Mouse (Mus musculus) hindbrain, embryonic 12.5 days (tissue): ENCODE data around the gene Gm17622. TPM values are rescaled to one million over a fixed set of nuclear protein-coding genes. Genes with fewer than 3 reads are reported as not detected.

Experiments used
- ATAC-seq: fragments of 200-750 bp; cut with Nextera tagmentation; 2 replicates; pipeline ENCODE4 v1.8.0; 2017; ENCODE audit warnings: moderate TSS enrichment; ENCODE audit not compliant: low FRiP score
- H3K27ac ChIP-seq: fragments of 300-500 bp; sonication (generic); 2 replicates; pipeline ENCODE4 v1.5.1; 2016; ENCODE audit warnings: mild to moderate bottlenecking
- H3K27me3 ChIP-seq: fragments of 300-500 bp; sonication (generic); 2 replicates; pipeline ENCODE4 v1.6.1; 2016; ENCODE audit warnings: mild to moderate bottlenecking
- H3K36me3 ChIP-seq: fragments of 300-500 bp; sonication (generic); 2 replicates; pipeline ENCODE4 v1.6.1; 2016; ENCODE audit warnings: mild to moderate bottlenecking
- H3K4me1 ChIP-seq: fragments of 300-500 bp; sonication (generic); 2 replicates; pipeline ENCODE4 v1.6.1; 2016
- H3K4me2 ChIP-seq: fragments of 300-500 bp; sonication (generic); replicated peaks from 2 replicates; pipeline ENCODE4 v1.6.1; 2016; ENCODE audit warnings: mild to moderate bottlenecking
- H3K4me3 ChIP-seq: fragments of 300-500 bp; sonication (generic); 2 replicates; pipeline ENCODE4 v1.5.1; 2016; ENCODE audit warnings: mild to moderate bottlenecking
- H3K9ac ChIP-seq: fragments of 300-500 bp; sonication (generic); 2 replicates; pipeline ENCODE4 v1.6.1; 2016; ENCODE audit warnings: mild to moderate bottlenecking, moderate library complexity
- H3K9me3 ChIP-seq: fragments of 300-500 bp; sonication (generic); replicated peaks from 2 replicates; pipeline ENCODE4 v1.6.1; 2016; ENCODE audit warnings: mild to moderate bottlenecking
- WGBS: fragments of 180-500 bp; shearing (Covaris S2); methylation state at CpG from one replicate; pipeline ENCODE4 v1.1.7; 2016; 5-methylcytosine and 5-hydroxymethylcytosine counted together
- polyA plus RNA-seq: library from polyadenylated mRNA; unstranded; fragments of >200 nt; fragmentation: Nextera tagmentation; extraction: Ambion mirVana; gene quantifications from 2 replicates; pipeline ENCODE4 v1.2.1, GENCODE M21; 2016

Gene Gm17622
- polyA plus RNA-seq = not detected in 2 replicates

- Histone ChIP-seq H3K27ac (no peak within 1 kb of the TSS), H3K4me3 (no peak within 1 kb of the TSS), H3K9ac (no peak within 1 kb of the TSS), H3K27me3 (no peaks in the 10 kb centered on the region), H3K4me1 (no peaks in the 10 kb centered on the region), H3K36me3 (0 out of 2 replicates have a peak, but pooled peaks cover 3% of the 10 kb centered on the region), H3K9me3 (no peaks in the 10 kb centered on the region), H3K4me2 (no peak within 1 kb of the TSS)
- WGBS = 93% methylated on average over 3 of the region's 3 CpGs
- ATAC-seq = no peak
Measured at GRCm38 (mm10) chr13:96490433-96490832, at the start of gene Gm17622. TSS of gene Gm17622 (plus strand) at chr13:96490733.

GRCm38 (mm10) chr13:96450205-96450856, 40.2 kb upstream of the Gm17622 start:
- H3K27ac ChIP-seq = no peak overlapping the region
- H3K27me3 ChIP-seq = no peaks in the 10 kb centered on the region
- H3K4me3 ChIP-seq = no peak overlapping the region
- H3K9ac ChIP-seq = no peak overlapping the region
- H3K4me2 ChIP-seq = no peak overlapping the region
- no peak for ATAC-seq
- H3K4me1 ChIP-seq = no peaks in the 10 kb centered on the region
- H3K36me3 ChIP-seq = no peaks in the 10 kb centered on the region
- H3K9me3 ChIP-seq = no peaks in the 10 kb centered on the region
- 90% methylated on average over 11 of the region's 11 CpGs for WGBS

GRCm38 (mm10) chr13:96450869-96451268, 39.7 kb upstream of the Gm17622 start:
- WGBS = 91% methylated on average over 7 of the region's 7 CpGs
- no peaks in the 10 kb centered on the region for H3K36me3 ChIP-seq
- no peak for ATAC-seq

GRCm38 (mm10) chr13:96451386-96452140, 39.0 kb upstream of the Gm17622 start:
- ATAC-seq = no peak
- no peaks in the 10 kb centered on the region for H3K9me3 ChIP-seq
- H3K4me3 ChIP-seq = no peak overlapping the region
- H3K4me1 ChIP-seq = no peaks in the 10 kb centered on the region
- no peak overlapping the region for H3K9ac ChIP-seq
- H3K27me3 ChIP-seq = no peaks in the 10 kb centered on the region
- 88% methylated on average over 11 of the region's 11 CpGs for WGBS
- H3K27ac ChIP-seq = no peak overlapping the region
- H3K36me3 ChIP-seq = no peaks in the 10 kb centered on the region
- no peak overlapping the region for H3K4me2 ChIP-seq

More at GRCm38 (mm10) chr13:96450869-96451268, 39.7 kb upstream of the Gm17622 start:
- Histone ChIP-seq H3K27ac (no peak overlapping the region), H3K9me3 (no peaks in the 10 kb centered on the region), H3K27me3 (no peaks in the 10 kb centered on the region), H3K4me1 (no peaks in the 10 kb centered on the region), H3K4me2 (no peak overlapping the region), H3K9ac (no peak overlapping the region), H3K4me3 (no peak overlapping the region)

GRCm38 (mm10) chr13:96452621-96453020, 37.9 kb upstream of the Gm17622 start:
- WGBS = 92% methylated on average over 3 of the region's 3 CpGs
- Histone ChIP-seq H3K9ac (no peak overlapping the region), H3K27me3 (no peaks in the 10 kb centered on the region), H3K9me3 (no peaks in the 10 kb centered on the region), H3K36me3 (no peaks in the 10 kb centered on the region), H3K4me1 (no peaks in the 10 kb centered on the region), H3K4me3 (no peak overlapping the region), H3K27ac (no peak overlapping the region), H3K4me2 (no peak overlapping the region)
- no peak for ATAC-seq

- WGBS = 85% methylated on average over 3 of the region's 3 CpGs
- H3K9ac ChIP-seq = no peak overlapping the region
- no peak overlapping the region for H3K4me2 ChIP-seq
- no peak overlapping the region for H3K27ac ChIP-seq
- H3K36me3 ChIP-seq = no peaks in the 10 kb centered on the region
- no peaks in the 10 kb centered on the region for H3K9me3 ChIP-seq
- no peak for ATAC-seq
- no peaks in the 10 kb centered on the region for H3K27me3 ChIP-seq
- no peak overlapping the region for H3K4me3 ChIP-seq
- H3K4me1 ChIP-seq = no peaks in the 10 kb centered on the region
Measured at GRCm38 (mm10) chr13:96454288-96454687, 36.2 kb upstream of the Gm17622 start.

GRCm38 (mm10) chr13:96457566-96457965, 33.0 kb upstream of the Gm17622 start:
- no peaks in the 10 kb centered on the region for H3K9me3 ChIP-seq
- no peak overlapping the region for H3K27ac ChIP-seq
- no peaks in the 10 kb centered on the region for H3K27me3 ChIP-seq
- H3K4me1 ChIP-seq = no peaks in the 10 kb centered on the region
- H3K9ac ChIP-seq = no peak overlapping the region
- no peaks in the 10 kb centered on the region for H3K36me3 ChIP-seq
- no peak overlapping the region for H3K4me3 ChIP-seq
- H3K4me2 ChIP-seq = no peak overlapping the region
- no peak for ATAC-seq
- 95% methylated on average over 5 of the region's 5 CpGs for WGBS

GRCm38 (mm10) chr13:96458018-96458417, 32.5 kb upstream of the Gm17622 start:
- Histone ChIP-seq H3K4me3 (no peak overlapping the region), H3K4me2 (no peak overlapping the region), H3K36me3 (no peaks in the 10 kb centered on the region), H3K4me1 (no peaks in the 10 kb centered on the region), H3K9me3 (no peaks in the 10 kb centered on the region), H3K27ac (no peak overlapping the region), H3K9ac (no peak overlapping the region), H3K27me3 (no peaks in the 10 kb centered on the region)
- no peak for ATAC-seq
- 87% methylated on average over 5 of the region's 5 CpGs for WGBS

- 86% methylated on average over 4 of the region's 4 CpGs for WGBS
Measured at GRCm38 (mm10) chr13:96458606-96459005, 31.9 kb upstream of the Gm17622 start.

GRCm38 (mm10) chr13:96462644-96463043, 27.9 kb upstream of the Gm17622 start:
- ATAC-seq = no peak
- Histone ChIP-seq H3K4me3 (no peak overlapping the region), H3K9me3 (no peaks in the 10 kb centered on the region), H3K4me1 (no peaks in the 10 kb centered on the region), H3K27ac (no peak overlapping the region), H3K36me3 (no peaks in the 10 kb centered on the region), H3K4me2 (no peak overlapping the region), H3K27me3 (no peaks in the 10 kb centered on the region), H3K9ac (no peak overlapping the region)
- 79% methylated on average over 1 of the region's 1 CpGs for WGBS

More at GRCm38 (mm10) chr13:96458606-96459005, 31.9 kb upstream of the Gm17622 start:
- Histone ChIP-seq H3K9me3 (no peaks in the 10 kb centered on the region), H3K36me3 (no peaks in the 10 kb centered on the region), H3K4me3 (no peak overlapping the region), H3K4me2 (no peak overlapping the region), H3K9ac (no peak overlapping the region), H3K4me1 (no peaks in the 10 kb centered on the region), H3K27me3 (no peaks in the 10 kb centered on the region), H3K27ac (no peak overlapping the region)
- no peak for ATAC-seq

- 42% methylated on average over 5 of the region's 5 CpGs for WGBS
- H3K9me3 ChIP-seq = no peaks in the 10 kb centered on the region
Measured at GRCm38 (mm10) chr13:96465315-96465714, 25.2 kb upstream of the Gm17622 start.

GRCm38 (mm10) chr13:96468678-96469077, 21.9 kb upstream of the Gm17622 start:
- Histone ChIP-seq H3K27ac (no peak overlapping the region), H3K4me2 (no peak overlapping the region), H3K4me3 (no peak overlapping the region), H3K9ac (no peak overlapping the region), H3K4me1 (no peaks in the 10 kb centered on the region), H3K36me3 (no peaks in the 10 kb centered on the region), H3K27me3 (no peaks in the 10 kb centered on the region), H3K9me3 (no peaks in the 10 kb centered on the region)
- ATAC-seq = no peak
- WGBS = 87% methylated on average over 5 of the region's 5 CpGs

More at GRCm38 (mm10) chr13:96465315-96465714, 25.2 kb upstream of the Gm17622 start:
- H3K9ac ChIP-seq = no peak overlapping the region
- H3K36me3 ChIP-seq = no peaks in the 10 kb centered on the region
- no peak overlapping the region for H3K4me3 ChIP-seq
- H3K4me1 ChIP-seq = no peaks in the 10 kb centered on the region
- ATAC-seq = no peak
- H3K27ac ChIP-seq = no peak overlapping the region
- H3K27me3 ChIP-seq = no peaks in the 10 kb centered on the region
- no peak overlapping the region for H3K4me2 ChIP-seq
